Mouse (Mus musculus) left cerebral cortex, postnatal 25 days (tissue): ENCODE results near the gene Otog. TPM values are rescaled to one million over a fixed set of nuclear protein-coding genes. Genes with fewer than 3 reads are reported as not detected.
A peak's percentile ranks its signal among the peaks of the same experiment; 100 is the strongest.

Source experiments
- DNase-seq, 2 experiments: peaks; one replicate each; pipeline ENCODE4 v3.0.0; 2022; ENCODE audit warnings: low spot score in 2 of 2, mixed read lengths in 1 of 2
- intact Hi-C: fragments of 180-260 bp; cut with DNase I; formaldehyde crosslinking; loops from one replicate; pipeline ENCODE4 v1.15.1; 2025
- total RNA-seq, 2 experiments: library from RNA; stranded (reverse); gene quantifications; 2 replicates each; pipeline ENCODE4 v1.2.3; 2021

Otog gene
- total RNA-seq, 2 experiments from 2014 or later, result 0.11 to 0.21 TPM

- DNase-seq, result peak in 1 of 2 experiments; percentile 26
- intact Hi-C loops, result no loop called here
These were observed 108.0 kb downstream of the Otog start for GRCm38 (mm10) chr7:46348813-46349212.

DNA sequence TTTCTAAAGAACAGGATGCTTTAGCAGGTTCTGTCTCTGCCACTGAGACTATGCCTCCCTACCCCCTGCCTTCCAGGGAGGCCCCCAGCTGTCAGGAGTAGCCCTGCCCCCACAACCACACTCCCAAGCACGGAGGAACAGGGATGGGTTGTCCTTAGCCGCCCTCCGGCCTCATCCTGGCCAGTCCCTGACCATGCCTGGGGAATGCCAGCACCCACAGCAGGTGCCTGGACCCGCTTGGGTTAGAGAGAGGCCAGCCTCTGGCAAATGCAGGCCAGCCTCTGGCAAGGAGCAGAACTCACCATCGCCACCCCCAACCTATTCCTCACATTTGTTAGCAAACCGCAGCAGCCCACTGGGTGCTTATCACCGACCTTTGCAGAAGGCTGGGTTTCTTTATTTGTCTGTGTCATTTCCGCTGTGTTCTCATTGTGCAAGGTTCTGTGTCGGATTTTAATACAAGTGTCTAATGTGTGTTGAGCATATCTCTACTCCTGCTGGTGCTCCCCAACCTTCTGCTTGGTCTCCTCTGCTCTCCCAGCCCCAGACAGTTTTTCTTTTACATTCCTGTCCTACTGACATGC is 109.4 kb downstream of the Otog start:
- no peak for DNase-seq
- intact Hi-C loops, result no loop called here

GRCm38 (mm10) chr7:46352748-46353147 is 112.0 kb downstream of the Otog start:
- intact Hi-C loops, result no loop called here
- no peak for DNase-seq

- intact Hi-C loops, result no loop called here
- no peak for DNase-seq
These were observed 112.4 kb downstream of the Otog start for GRCm38 (mm10) chr7:46353216-46353615.

- intact Hi-C loops, result no loop called here
- DNase-seq, result no peak
These were observed 113.1 kb downstream of the Otog start for GRCm38 (mm10) chr7:46353875-46354274.

Other genes with a start within 250 kb of the Otog start
- gene Abcc6, start 210.7 kb upstream of the Otog start, total RNA-seq, result 1 to 10 TPM; 2.6 to 3.1 TPM
- gene Nomo1, start 207.3 kb upstream of the Otog start, total RNA-seq, result 100 to 1,000 TPM; 107 to 108 TPM
- gene Kcnj11, start 140.2 kb upstream of the Otog start, total RNA-seq, result 10 to 100 TPM; 32.4 to 36.1 TPM
- gene Abcc8, start 61.0 kb upstream of the Otog start, total RNA-seq, result 10 to 100 TPM; 28.2 to 33.1 TPM
- gene Ush1c, start 2.5 kb upstream of the Otog start, total RNA-seq, result not detected
- under 1 TPM in 1 of 2 experiments, not detected in 1; 0.18 TPM for gene Myod1, start 135.5 kb downstream of the Otog start, total RNA-seq
- gene Kcnc1, start 155.5 kb downstream of the Otog start, total RNA-seq, result 100 to 1,000 TPM; 115 to 131 TPM